Mouse (Mus musculus): ENCODE results near the gene Wiz.

- TF ChIP-seq EP300 (IDR thresholded peaks at IDR 0.05; ENCODE audit: low read depth): no peak
- TF ChIP-seq CTCF (IDR thresholded peaks at IDR 0.05; ENCODE audit: low read depth): no peak
Measured at GRCm38 (mm10) chr17:32383661-32384060, 5.6 kb downstream of the Wiz start.

Data from liver, embryonic 14.5 days (tissue).